ENCODE assay signal across 19 mouse cellular contexts in genomic region chr16:76416060-76416438, GRCm38 (mm10). TPM values are rescaled to one million over a fixed set of nuclear protein-coding genes. Genes with fewer than 3 reads are reported as not detected.
DNase-seq lines count a peak whose midpoint lies in the region; ATAC-seq lines count a peak whose summit lies in the region.
"Had no signal": no experiment of that assay in that cellular context is flagged by ENCODE, and none has a peak within 500 bp of the region (broad histone marks: within the 10 kb centered on the region; RNA-seq: fewer than 3 reads in every experiment).

No protein-coding gene starts in this region.

- DNase-seq in CD4-positive helper T cell, adult 2 months (ENCODE audit: low read depth, low spot score), result peak; percentile 23
- no peak for DNase-seq in frontal cortex, postnatal 36 days (ENCODE audit: low spot score in 2 of 2)
- DNase-seq in kidney, adult 11 months, result no peak
- no peak for DNase-seq in lung, postnatal 10 days
- DNase-seq: adrenal gland, adult 2 months; adrenal gland, postnatal 14 days; cerebellum, adult 11 months; cerebellum, adult 2 months; cerebellum, adult 9-11 months; cerebellum, postnatal 25 days; gastrocnemius, adult 2 months; gastrocnemius, postnatal 14 days; heart, adult 11 months had no signal

- ATAC-seq in activated CD4-positive, CD25-positive, alpha-beta regulatory T cell, adult 4 months, result peak; percentile 59
- ATAC-seq in neutrophil, adult 5-6 weeks (ENCODE audit: extremely low read depth, insufficient number of reproducible peaks, low FRiP score, poor library complexity, severe bottlenecking), result 0 out of 2 replicates have a peak, but pooled peaks have one; percentile 13
- ATAC-seq: forebrain, embryonic 15.5 days; hindbrain, embryonic 16.5 days; Patski had no signal

RNA-seq across cellular contexts. Expression of gene Nrip1, which starts 42.4 kb away (rescaled TPM):
- 10 to 100 TPM; 31.6 to 41.4 TPM for polyA plus RNA-seq in activated CD4-positive, CD25-positive, alpha-beta regulatory T cell, adult 4 months (2017; shearing (Covaris generic))
- total RNA-seq in neutrophil, adult 5-6 weeks (2017), result 17.3 and 21.2 TPM in 2 replicates
- total RNA-seq: CH12.LX had no signal
